Mouse (Mus musculus) inflammation-experienced regulatory T-cells, adult 6 months (primary cell): ENCODE data around the gene Hspb1. TPM values are rescaled to one million over a fixed set of nuclear protein-coding genes. Genes with fewer than 3 reads are reported as not detected.

ENCODE experiments used
- ATAC-seq: one replicate; pipeline ENCODE4 v1.8.0; 2017
- polyA plus RNA-seq, 3 experiments: library from polyadenylated mRNA; unstranded; fragments of 100-300 nt; shearing (Covaris generic); gene quantifications; one replicate each; pipeline ENCODE4 v1.2.1; 2017

Gene Hspb1
- polyA plus RNA-seq, 3 experiments from 2014 or later, result 0.82 TPM; not detected in 2

DNA sequence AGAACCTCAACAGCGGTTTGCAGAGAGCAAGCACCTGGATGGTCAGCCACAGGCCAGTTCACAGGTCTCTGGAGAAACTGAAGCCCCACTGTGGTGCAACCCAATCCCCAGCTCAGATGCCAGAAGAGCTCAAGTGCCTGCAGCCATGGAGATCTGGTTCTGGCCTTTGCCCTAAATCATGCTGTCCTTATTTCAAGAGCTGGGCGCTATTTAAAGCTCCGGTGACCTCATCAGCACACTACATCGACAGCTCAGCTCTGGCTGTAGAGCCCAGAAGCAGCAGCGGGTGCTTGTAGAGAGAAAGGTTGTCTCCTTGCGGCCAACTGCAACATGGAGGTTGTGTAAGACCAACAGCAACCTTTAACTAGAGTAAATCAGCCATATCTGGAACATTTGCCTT lies 26.4 kb downstream of the Hspb1 start:
- ATAC-seq, result no peak

DNA sequence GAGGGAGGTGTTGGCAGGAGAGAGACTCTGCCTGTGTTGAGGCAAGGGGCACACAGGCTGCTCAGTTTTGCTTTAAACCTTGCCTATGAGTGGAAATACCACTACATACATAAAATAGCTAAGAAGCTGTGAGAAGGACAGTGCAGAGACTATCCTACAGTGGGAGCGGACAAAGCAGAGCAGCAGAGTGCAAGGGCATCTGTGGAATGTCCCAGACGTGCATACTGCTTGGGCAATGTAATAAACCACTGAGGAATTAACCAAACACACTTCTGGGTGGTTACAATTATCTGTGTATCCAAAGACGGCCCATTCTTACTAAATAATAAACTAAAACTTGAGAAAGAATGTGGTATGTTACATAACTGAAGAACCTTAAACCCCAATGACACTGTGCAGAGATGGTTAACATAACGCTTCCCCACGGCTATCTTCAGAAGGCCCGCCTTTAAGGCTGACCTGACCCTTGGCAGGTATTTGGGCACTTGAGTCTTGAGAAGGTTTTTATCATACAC lies 28.4 kb downstream of the Hspb1 start:
- no peak for ATAC-seq

DNA sequence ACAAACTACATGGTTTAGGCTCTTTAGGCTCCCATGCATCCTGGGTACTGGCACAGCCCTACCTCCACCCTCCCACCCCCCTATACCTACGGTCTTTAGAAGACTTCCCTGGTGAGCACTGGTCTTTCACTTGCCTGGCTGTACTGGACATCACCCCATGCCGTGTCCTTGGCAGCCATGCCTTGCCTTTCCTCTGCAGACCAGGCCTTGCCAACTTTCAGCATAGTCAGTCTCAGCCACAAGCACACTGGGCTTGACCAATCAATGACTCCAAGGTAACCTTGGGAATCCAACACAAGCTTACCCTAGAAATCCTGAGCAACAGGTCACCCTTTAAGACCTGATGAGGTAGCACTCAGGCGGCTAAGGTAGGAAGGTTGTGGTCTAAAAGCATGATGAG lies 28.9 kb downstream of the Hspb1 start:
- ATAC-seq, result no peak

DNA sequence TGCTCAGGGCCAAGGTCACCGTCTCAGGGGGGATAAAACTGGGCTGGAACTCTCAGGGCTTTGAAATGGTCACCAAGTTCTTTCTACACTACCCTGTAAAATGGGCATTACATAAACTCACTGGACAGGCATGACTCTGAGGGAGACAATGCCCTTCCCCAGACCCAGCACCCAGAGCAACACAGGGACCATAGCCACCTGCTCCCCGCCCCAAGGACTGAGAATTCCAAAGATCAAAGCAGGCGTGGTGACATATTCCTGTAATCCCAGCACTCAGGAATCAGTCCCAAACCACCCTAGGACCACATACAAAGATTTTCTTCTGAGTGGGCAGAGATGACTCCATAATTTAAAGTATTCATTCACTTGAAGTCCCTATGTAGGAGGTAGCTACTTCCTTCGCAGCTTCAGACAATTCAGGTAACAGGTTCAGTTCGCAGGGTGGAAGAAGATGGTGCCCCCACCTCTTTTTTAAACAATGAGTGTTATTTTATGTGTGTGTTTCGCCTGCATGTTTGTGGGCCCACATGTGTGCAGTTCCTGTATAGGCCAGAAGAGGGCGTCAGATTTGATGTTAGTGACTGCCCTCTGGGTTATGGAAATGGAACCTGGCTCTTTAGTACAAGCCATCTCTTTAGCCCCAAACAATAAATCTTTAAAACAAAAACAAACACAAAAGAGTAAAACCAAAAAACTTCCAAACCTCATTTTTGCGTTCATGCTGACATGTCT lies 29.8 kb downstream of the Hspb1 start:
- ATAC-seq, result no peak

DNA sequence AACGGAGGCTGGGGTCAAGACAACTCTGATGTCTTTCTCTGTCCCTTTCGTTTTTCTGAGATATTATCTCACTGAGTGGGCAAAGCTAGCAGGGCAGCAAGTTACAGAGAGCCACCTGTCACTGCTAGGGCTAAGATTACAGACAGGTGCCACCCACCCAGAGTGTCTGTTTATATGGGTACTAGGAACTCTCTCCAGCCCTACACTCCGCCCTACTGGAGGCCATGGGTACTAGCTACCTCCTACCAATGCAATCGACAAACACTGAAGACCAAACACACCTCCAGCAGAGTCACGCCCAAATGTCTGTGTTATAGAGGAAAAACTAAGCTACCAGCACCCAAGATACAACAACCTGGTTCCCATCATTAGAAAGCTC lies 30.3 kb downstream of the Hspb1 start:
- ATAC-seq, result no peak

DNA sequence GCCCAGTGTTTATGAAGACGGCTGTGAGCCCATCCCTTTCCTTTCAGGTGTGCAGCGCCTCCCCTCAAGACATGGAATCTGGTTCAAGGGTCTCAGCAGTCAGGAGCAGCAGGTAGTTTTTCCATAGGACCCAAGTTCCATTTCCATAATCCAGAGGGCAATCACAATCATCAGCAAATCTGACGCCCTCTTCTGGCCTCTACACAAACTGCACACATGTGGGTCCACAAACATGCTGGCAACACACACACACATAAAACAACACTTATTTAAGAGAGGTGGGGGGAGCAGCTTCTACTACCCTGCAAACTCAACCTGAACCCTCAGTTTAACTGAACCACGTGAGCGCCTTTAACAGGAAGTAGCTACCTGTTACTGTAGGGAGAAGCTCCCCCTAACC lies 30.9 kb downstream of the Hspb1 start:
- ATAC-seq, result no peak

DNA sequence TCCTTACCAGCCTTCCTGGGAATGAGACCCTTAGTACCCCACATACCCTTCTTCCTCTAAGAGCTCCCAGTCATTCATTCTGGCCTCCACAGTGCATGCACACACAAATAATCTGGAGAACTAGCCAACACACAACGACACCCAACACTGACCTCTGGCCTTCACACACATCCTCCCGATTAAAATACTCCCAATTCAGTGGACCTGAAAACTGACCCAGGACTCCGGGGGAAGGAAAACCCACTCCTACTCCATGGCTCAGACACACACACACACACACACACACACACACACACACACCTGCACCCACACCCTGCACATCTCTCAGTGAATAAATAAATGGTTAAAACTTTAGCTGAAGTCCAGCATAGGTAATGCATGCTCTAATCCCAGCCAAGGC lies 32.2 kb downstream of the Hspb1 start:
- no peak for ATAC-seq

DNA sequence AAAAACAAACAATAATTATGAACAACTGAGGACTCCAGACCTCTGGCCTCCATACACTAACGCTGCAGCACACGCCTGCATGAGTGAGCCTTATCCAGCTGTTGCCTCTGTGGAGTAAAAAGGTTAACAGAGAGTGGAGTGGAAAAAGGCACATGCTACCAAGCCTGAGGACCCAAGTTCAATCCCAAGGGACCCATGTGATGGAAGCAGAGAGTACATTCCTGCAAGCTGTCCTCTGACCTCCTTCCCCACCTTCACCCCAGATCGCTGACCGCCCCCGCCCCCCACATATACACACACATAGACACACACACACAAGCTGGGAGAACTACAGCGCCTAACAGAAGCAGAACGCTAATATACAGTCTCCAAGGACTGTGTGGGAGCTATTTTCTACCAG lies 36.2 kb downstream of the Hspb1 start:
- no peak for ATAC-seq

DNA sequence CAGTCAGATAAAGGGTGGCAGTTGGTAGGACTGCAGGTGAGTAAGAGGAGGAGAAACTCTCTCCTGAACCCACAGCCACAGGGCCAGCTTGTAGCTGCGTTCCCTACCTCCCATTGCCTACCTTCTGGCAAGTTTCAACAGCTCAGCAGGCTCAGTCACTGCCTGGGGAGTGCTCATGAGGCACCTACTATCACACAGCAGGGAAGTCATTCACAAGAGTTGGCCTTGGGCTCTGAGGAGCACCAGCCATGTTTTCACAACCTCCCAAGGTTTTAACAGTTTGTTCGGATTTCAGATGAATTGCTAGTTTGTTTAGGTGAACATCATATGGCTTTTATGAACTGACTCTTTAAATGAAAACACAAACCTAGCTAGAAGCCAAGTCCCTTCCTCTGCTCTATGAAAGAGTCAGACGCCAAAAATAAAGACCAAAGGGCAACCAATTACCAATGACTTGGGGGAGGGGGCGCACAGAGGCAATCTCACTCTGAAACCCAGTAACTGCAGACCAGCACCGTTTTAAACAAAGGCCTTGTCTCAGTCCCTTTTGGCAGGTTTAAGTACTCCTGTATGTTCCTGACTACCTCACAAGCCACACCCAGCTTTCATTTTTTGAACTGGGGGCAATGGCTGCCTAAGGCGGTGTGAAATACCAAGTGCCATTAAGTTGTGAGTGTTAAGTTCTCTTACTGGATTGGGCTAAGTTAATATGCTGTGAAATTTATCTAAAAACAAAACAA lies 42.1 kb downstream of the Hspb1 start:
- ATAC-seq, result no peak

DNA sequence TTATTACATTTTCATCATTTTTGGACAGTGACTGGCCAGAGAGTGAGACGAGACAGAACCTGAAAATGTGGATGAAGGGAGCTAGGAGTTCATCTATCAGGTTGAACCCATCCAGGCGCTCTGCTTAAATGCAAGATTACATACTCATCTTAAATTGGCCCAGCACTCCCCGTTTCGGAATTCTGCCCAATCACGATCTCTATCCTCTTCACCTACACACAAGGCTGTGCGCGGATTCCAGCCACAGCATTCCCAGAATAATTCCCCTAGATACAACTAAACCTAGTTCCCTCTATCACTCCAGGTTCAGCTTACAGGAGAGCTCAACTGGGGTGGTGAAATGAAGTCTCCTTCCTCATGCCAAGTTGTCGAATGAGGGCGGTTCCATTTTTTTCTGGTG lies 43.8 kb downstream of the Hspb1 start:
- no peak for ATAC-seq

DNA sequence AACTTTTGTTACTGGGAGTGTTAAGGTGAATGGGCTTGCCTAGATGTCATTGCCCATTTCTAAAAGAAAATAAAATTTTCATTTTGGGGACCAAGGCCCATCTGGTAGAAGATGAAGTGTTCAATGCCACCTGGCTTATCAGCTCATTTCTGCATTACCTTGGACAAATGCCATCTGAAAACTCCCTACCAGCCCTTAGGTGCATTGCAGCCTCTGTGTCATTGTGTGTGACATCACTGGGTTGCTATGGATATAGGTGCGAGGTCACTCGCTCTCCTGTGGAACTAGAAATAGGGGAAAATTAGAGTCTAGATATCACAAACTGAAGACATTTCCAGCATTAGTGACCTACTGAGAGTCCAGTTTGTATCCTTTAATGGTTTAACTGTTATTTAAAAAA lies 44.6 kb downstream of the Hspb1 start:
- no peak for ATAC-seq

DNA sequence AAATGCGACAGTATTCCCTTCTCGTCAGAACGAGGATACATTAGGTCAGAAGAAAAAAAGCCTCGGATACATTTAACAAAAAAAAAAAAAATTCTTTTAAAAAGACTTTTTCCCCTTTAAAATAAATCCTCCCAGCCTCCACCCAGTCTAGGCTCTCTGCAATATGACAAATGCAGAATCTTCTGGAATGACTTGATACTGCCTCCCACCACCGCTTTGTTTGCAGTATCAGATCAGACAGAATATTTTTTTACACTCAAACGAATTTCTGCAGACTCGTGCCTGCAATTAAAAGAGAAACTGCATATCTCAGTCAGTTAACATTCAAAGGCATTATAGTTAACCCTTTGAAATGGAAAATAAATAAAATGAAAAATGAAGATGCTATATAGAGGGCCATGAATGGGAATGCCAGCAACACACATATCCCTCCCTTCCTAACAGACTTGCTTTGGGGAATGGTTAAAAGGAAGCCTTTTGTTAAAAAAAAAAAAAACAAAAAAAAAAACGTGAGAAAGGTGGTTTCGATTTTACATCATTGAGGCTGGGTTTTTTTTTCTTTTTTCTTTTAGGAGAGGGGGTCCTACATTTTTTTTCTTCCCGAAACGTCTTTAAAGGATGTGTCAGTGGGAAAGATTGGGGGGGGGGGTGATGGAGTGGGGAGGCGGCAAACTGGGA lies 45.6 kb downstream of the Hspb1 start:
- ATAC-seq, result no peak

DNA sequence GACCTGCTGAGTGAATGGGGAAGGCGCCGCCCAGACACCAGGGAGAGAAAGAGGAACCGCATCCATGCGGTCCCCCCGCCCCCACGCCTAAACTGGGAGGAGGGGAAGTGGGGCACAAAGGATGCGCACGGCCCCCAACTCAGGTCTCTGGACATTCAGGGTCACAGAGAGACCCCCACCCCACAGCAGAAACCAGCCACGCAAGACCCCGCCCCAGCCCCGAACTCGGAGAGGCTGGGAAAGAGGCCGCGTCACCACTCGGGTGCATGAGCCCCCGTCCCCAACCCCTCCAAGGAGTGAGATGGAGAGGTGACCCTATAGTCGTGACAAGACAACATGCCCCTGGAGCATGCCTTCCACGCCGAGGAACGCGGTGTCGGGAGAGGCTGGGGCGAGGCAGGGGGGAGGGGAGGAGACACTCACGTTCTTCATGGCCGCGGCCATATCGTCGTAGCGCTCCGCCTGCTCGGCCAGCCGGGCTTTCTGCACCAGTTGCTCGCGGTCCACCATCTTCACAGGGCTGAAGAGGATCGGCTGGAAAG lies 46.3 kb downstream of the Hspb1 start:
- ATAC-seq, result peak; percentile 40

DNA sequence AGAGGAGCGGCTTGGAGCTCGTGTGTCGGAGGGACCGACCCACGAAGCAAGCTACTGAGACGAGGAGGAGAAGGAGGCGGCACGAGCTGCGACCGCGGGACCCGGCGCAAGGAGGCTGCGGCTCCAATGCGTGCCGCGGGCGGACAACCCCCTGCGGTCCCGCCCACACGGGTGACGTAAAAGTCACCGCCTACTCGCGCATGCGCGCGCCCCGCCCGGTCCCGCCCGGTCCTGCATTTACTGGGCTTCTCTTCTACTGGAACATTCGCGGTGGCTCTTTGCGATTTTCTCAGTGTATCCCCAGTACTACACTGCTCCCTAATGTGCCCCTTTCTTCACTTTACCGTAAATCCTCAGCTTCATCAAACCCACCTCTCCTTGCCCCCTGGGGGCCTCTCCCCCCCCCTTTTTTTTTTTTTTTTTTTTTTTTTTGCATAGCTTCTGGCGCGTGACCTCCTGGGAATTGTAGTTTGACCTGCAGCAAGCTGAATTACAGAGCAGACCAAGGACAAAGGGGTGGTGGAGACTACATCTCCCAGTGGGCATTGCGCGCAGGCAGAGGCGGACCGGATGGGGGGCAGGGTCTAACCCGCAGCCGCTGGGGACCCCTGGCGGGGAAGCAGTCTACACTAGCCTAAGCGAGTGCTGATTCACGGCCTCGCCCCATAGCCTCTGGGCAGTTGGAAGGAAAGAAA lies 46.9 kb downstream of the Hspb1 start, which contains the start of gene Ywhag:
Gene Ywhag, minus strand, starts transcription at position 136 of the 695 bp plus-strand sequence.
- ATAC-seq, result peak; percentile 91

DNA sequence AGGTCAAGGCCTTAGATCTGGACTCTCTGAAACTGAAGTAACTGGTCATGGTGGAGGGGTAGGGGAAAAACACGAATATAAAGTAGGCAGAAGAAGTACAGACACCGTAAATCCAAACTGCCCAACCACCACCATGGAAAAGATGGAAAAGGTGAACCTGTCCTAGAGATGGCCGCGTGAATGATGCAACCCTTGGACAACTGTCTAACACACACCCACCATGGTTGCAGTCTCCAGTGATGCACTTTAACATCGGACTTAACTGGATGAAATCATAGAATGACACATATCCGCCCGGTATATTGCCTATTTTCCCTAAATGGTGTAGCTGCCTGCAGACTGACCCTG lies 47.4 kb downstream of the Hspb1 start:
- ATAC-seq, result no peak

DNA sequence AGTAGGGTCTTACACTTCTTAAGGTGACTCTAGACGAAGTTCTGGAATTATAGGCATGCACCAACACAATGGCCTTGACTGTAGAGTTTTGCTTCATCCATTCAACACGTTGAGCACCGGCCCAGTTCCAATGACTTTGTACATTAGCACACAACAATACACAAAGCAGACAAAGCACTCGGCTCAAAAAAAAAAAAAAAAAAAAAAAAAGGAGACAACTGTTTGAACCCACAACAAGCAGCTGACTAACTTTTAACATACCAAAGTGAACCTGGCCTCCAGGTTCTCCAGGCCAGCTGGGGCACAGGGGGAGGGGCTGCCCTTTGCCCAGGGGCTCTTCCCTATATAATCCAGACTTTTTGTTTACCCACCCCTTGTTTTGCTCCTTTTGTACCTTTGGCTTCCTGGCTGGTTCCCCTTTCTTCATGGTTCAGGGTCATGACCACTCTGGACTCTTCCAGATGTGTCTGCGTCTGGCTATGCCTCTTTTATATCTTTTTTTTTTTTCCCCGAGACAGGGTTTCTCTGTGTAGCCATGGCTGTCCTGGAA lies 48.0 kb downstream of the Hspb1 start:
- no peak for ATAC-seq

Other genes starting within 250 kb of the Hspb1 start
- gene Por, start 217.9 kb upstream of the Hspb1 start, polyA plus RNA-seq, result 10 to 100 TPM; 21.7 to 30.1 (median 25.1) TPM
- 10 to 100 TPM; 31.4 to 58.5 (median 39.4) TPM for gene Tmem120a, start 143.5 kb upstream of the Hspb1 start, polyA plus RNA-seq
- 1 to 10 TPM in 1 of 3 experiments, under 1 TPM in 1, not detected in 1; 0.68 to 2.6 TPM for gene Styxl1, start 109.5 kb upstream of the Hspb1 start, polyA plus RNA-seq
- 100 to 1,000 TPM; 604 to 659 (median 643) TPM for gene Mdh2, start 109.4 kb upstream of the Hspb1 start, polyA plus RNA-seq
- gene Srrm3, start 81.0 kb upstream of the Hspb1 start, polyA plus RNA-seq, result not detected
- gene Ywhag, start 46.7 kb downstream of the Hspb1 start, polyA plus RNA-seq, result 10 to 100 TPM; 29.8 to 46.2 (median 37.0) TPM
- gene Ssc4d, start 86.6 kb downstream of the Hspb1 start, polyA plus RNA-seq, result 1 to 10 TPM; 1.0 to 2.0 (median 1.4) TPM
- gene Zp3, start 92.2 kb downstream of the Hspb1 start, polyA plus RNA-seq, result not detected
- gene Dtx2, start 106.9 kb downstream of the Hspb1 start, polyA plus RNA-seq, result 10 to 100 TPM in 1 of 3 experiments, 1 to 10 TPM in 2; 8.5 to 10.8 (median 9.1) TPM
- gene Upk3b, start 150.6 kb downstream of the Hspb1 start, polyA plus RNA-seq, result under 1 TPM in 1 of 3 experiments, not detected in 2; 0.16 TPM
- not detected for gene Upk3bl, start 166.6 kb downstream of the Hspb1 start, polyA plus RNA-seq
- 1 to 10 TPM; 1.5 to 2.4 (median 1.7) TPM for gene Rasa4, start 196.0 kb downstream of the Hspb1 start, polyA plus RNA-seq
- 100 to 1,000 TPM; 120 to 150 (median 121) TPM for gene Polr2j, start 228.7 kb downstream of the Hspb1 start, polyA plus RNA-seq
- 10 to 100 TPM; 37.0 to 37.7 (median 37.2) TPM for gene Lrwd1, start 248.2 kb downstream of the Hspb1 start, polyA plus RNA-seq
- 10 to 100 TPM; 51.3 to 63.3 (median 56.7) TPM for gene Alkbh4, start 248.2 kb downstream of the Hspb1 start, polyA plus RNA-seq